Mouse (Mus musculus) stomach, postnatal 0 days (tissue): ENCODE data around the gene Narf. TPM values are rescaled to one million over a fixed set of nuclear protein-coding genes. Genes with fewer than 3 reads are reported as not detected.

Experiments used
- ATAC-seq: fragments of 200-750 bp; cut with Nextera tagmentation; 2 replicates; pipeline ENCODE4 v1.8.0; 2017; ENCODE audit not compliant: low FRiP score, low TSS enrichment
- DNase-seq: peaks from one replicate; pipeline ENCODE4 v3.0.0-alpha.2; 2016; ENCODE audit warnings: low spot score
- H3K27ac ChIP-seq: fragments of 300-500 bp; sonication (generic); replicated peaks from 2 replicates; pipeline ENCODE4 v1.5.1; 2014; ENCODE audit warnings: mild to moderate bottlenecking, control low read depth
- H3K27me3 ChIP-seq: fragments of 300-500 bp; sonication (generic); 2 replicates; pipeline ENCODE4 v1.6.1; 2014; ENCODE audit warnings: low read length; ENCODE audit not compliant: control insufficient read depth, insufficient read depth
- H3K36me3 ChIP-seq: fragments of 300-500 bp; sonication (generic); 2 replicates; pipeline ENCODE4 v1.6.1; 2014; ENCODE audit warnings: low read length, mixed read lengths; ENCODE audit not compliant: control insufficient read depth, insufficient read depth
- H3K4me1 ChIP-seq: fragments of 300-500 bp; sonication (generic); replicated peaks from 2 replicates; pipeline ENCODE4 v1.6.1; 2014; ENCODE audit warnings: antibody characterized with exemption; ENCODE audit not compliant: control insufficient read depth, insufficient read depth
- H3K4me2 ChIP-seq: fragments of 300-500 bp; sonication (generic); replicated peaks from 2 replicates; pipeline ENCODE4 v1.6.1; 2014; ENCODE audit warnings: low read depth, mild to moderate bottlenecking, control low read depth, moderate library complexity
- H3K4me3 ChIP-seq: fragments of 300-500 bp; sonication (generic); 2 replicates; pipeline ENCODE4 v1.5.1; 2014; ENCODE audit warnings: low read depth, low read length, control low read depth
- H3K9ac ChIP-seq: fragments of 300-500 bp; sonication (generic); 2 replicates; pipeline ENCODE4 v1.6.1; 2014; ENCODE audit warnings: mild to moderate bottlenecking, low read length, control low read depth, mixed read lengths
- H3K9me3 ChIP-seq: fragments of 300-500 bp; sonication (generic); 2 replicates; pipeline ENCODE4 v1.6.1; 2016; ENCODE audit warnings: low read length; ENCODE audit not compliant: control insufficient read depth
- CTCF ChIP-seq: IDR thresholded peaks from 2 replicates; pipeline ENCODE4 v1.5.1; 2016; ENCODE audit warnings: antibody characterized with exemption, low read depth, mild to moderate bottlenecking, moderate library complexity
- EP300 ChIP-seq: optimal IDR thresholded peaks from 2 replicates; pipeline ENCODE3; 2016; ENCODE audit warnings: antibody characterized with exemption
- WGBS: fragments of 180-500 bp; shearing (Covaris S2); extraction: QIAGEN DNeasy Blood & Tissue Kit; methylation state at CpG from one replicate; pipeline ENCODE4 v1.1.7; 2014; 5-methylcytosine and 5-hydroxymethylcytosine counted together
- polyA plus RNA-seq: library from polyadenylated mRNA; unstranded; fragments of >200 nt; fragmentation: Nextera tagmentation; extraction: Ambion mirVana; gene quantifications from 2 replicates; pipeline ENCODE4 v1.2.1, GENCODE M21; 2015

Gene Narf
- polyA plus RNA-seq, 1 experiment from 2014 or later, result 19.8 TPM

DNA sequence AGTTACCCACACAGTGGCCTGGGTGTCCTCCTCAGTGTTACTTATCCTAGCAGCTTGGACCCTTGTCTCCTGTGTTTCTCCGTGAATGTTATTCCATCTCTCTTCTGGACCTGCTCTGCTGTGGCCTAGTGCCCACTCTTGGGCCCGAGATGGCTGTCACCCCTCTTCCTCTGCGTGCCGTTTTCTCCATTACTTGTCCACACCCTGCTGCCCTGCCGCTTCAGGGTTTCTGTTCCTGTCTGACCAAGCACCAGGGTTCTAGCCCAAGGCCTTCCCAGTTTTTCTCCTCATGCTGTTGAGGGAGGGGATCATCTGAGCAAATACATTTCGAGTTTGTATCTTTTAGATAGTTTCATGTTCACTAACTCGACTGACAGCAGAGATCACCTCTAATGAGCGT lies 40.5 kb downstream of the Narf start:
- TF ChIP-seq EP300 (no peak), CTCF (no peak)
- no peaks in the 10 kb centered on the region for H3K9me3 ChIP-seq
- DNase-seq (no peak), ATAC-seq (no peak)
- H3K4me1 ChIP-seq, result no peaks in the 10 kb centered on the region
- WGBS, result 91% methylated on average over 8 of the region's 8 CpGs
- no peak overlapping the region for H3K9ac ChIP-seq
- no peak overlapping the region for H3K4me3 ChIP-seq
- H3K4me2 ChIP-seq, result no peak overlapping the region
- H3K27ac ChIP-seq, result no peak overlapping the region
- no peaks in the 10 kb centered on the region for H3K27me3 ChIP-seq
- no peaks in the 10 kb centered on the region; the same call in 1 of the 2 replicates for H3K36me3 ChIP-seq

DNA sequence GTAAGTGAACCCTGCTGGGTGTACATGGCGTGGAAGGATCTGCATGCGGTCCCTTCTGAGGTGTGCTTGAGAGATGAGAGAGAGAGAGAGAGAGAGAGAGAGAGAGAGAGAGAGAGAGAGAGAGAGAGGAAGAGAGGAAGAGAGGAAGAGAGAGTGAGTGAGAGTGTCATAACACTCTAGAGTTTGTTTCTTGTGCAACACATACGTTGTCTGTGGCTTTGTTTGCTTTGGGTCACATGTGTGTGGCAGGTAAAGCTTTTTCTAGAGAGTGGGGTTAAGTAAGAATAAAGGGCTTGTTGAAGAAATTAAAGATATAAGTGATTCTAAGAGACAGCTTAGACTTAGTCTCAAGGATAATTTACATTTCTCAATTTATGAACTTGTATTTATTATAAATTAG lies 41.0 kb downstream of the Narf start:
- Histone ChIP-seq H3K4me2 (no peak overlapping the region), H3K4me1 (no peaks in the 10 kb centered on the region), H3K9me3 (no peaks in the 10 kb centered on the region), H3K9ac (no peak overlapping the region), H3K36me3 (no peaks in the 10 kb centered on the region; the same call in 1 of the 2 replicates), H3K27ac (no peak overlapping the region), H3K27me3 (no peaks in the 10 kb centered on the region), H3K4me3 (no peak overlapping the region)
- no peak for TF ChIP-seq EP300
- no peak for TF ChIP-seq CTCF
- no peak for ATAC-seq
- no peak for DNase-seq
- 74% methylated on average over 3 of the region's 3 CpGs for WGBS

DNA sequence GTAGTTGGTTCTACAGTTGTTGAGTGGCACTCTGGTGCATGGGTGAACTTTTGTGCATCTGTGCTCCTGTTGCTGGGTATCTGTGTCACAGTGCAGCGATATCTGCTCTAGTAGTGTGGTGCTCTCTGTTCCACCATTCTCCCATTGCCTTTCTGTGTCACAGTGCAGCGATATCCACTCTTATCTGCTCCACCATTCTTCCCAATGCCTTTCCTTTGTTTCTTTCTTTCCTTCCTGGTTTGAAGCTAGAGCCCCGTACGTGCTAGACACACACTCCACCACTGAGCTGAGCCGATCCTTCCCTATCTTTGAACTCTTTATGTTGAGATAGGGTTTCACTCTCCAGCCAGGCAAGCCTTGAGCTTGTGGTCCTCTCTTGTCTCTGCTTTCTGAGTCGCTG lies 45.9 kb downstream of the Narf start:
- H3K9me3 ChIP-seq, result no peaks in the 10 kb centered on the region
- no peak overlapping the region for H3K4me3 ChIP-seq
- TF ChIP-seq CTCF (no peak), EP300 (no peak)
- H3K4me2 ChIP-seq, result no peak overlapping the region
- no peaks in the 10 kb centered on the region for H3K27me3 ChIP-seq
- ATAC-seq, result peak; percentile 82
- H3K36me3 ChIP-seq, result peaks cover under 1% of the 10 kb centered on the region
- peak; percentile 39 for DNase-seq
- 47% methylated on average over 6 of the region's 6 CpGs for WGBS
- H3K27ac ChIP-seq, result peak overlapping the region; percentile 75
- H3K9ac ChIP-seq, result no peak overlapping the region
- no peaks in the 10 kb centered on the region for H3K4me1 ChIP-seq

DNA sequence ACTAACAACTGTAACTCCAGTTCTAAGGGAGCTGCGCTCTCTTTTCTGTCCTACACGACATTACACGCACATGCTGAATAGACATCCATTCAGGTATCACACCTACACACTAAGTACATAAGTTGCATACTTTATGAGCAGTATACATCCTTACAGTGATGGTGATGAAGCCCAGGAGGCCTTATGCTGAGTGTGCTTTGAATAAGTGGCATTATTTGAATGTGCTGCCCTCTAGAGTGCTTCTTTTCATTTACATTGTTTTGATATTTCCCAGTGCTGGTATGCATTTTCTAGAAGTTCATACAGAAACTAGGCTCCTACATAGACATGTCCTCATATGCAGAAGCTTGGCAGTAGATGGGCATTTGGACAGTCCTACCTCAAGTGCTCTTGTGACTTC lies 52.8 kb downstream of the Narf start:
- no peak for TF ChIP-seq EP300
- peak; percentile 65 for TF ChIP-seq CTCF
- Histone ChIP-seq H3K9ac (no peak overlapping the region), H3K27ac (no peak overlapping the region), H3K36me3 (peaks cover 10% of the 10 kb centered on the region), H3K9me3 (no peaks in the 10 kb centered on the region), H3K27me3 (no peaks in the 10 kb centered on the region), H3K4me1 (no peaks in the 10 kb centered on the region), H3K4me2 (no peak overlapping the region), H3K4me3 (no peak overlapping the region)
- ATAC-seq, result 0 out of 2 replicates have a peak, but pooled peaks have one; percentile 56
- WGBS, result 93% methylated on average over 3 of the region's 3 CpGs
- no peak for DNase-seq

DNA sequence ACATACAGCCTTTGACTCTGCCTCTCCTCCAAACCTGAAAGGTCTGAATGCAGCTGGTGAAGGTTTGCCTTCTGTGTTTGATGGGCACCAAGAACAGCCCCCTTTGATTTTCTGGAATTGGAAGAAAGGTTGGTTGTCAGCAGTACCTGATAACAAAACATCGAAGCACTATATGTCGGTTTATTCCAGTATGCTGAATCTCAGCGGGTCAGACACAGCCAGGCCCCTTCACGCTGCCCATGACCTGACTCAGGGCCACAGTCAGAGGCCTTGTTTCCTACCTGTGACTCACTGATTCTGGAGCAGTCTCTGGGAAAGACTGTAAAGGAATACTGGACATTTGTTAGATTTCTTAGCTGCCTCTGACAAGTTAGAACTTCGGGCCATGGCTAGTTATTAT lies 57.7 kb downstream of the Narf start:
- no peaks in the 10 kb centered on the region for H3K9me3 ChIP-seq
- H3K4me3 ChIP-seq, result no peak overlapping the region
- no peak overlapping the region for H3K4me2 ChIP-seq
- ATAC-seq (no peak), DNase-seq (no peak)
- 94% methylated on average over 5 of the region's 5 CpGs for WGBS
- no peak for TF ChIP-seq CTCF
- TF ChIP-seq EP300, result no peak
- H3K27me3 ChIP-seq, result no peaks in the 10 kb centered on the region
- no peak overlapping the region for H3K27ac ChIP-seq
- H3K4me1 ChIP-seq, result no peaks in the 10 kb centered on the region
- no peak overlapping the region for H3K9ac ChIP-seq
- H3K36me3 ChIP-seq, result peaks cover 15% of the 10 kb centered on the region

DNA sequence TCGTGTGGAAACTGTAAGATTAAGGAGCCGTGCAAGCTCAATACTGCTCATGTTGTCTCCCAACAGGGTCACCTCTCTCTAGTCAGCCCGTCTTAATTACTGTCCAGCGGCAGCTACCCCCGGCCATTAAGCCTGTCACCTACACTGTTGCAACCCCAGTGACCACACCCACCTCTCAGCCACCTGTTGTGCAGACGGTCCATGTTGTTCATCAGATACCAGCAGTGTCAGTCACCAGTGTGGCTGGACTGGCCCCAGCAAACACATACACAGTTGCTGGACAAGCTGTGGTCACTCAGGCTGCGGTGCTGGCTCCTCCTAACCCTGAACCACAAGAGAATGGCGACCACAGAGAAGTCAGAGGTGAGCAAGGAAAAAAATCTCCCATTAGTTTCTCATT lies 61.4 kb downstream of the Narf start:
- TF ChIP-seq EP300, result no peak
- no peak overlapping the region for H3K9ac ChIP-seq
- no peak for DNase-seq
- WGBS, result 84% methylated on average over 8 of the region's 8 CpGs
- H3K4me1 ChIP-seq, result no peaks in the 10 kb centered on the region
- H3K36me3 ChIP-seq, result peaks cover 21% of the 10 kb centered on the region
- H3K4me2 ChIP-seq, result no peak overlapping the region
- H3K9me3 ChIP-seq, result no peaks in the 10 kb centered on the region
- ATAC-seq, result 0 out of 2 replicates have a peak, but pooled peaks have one; percentile 42
- H3K27ac ChIP-seq, result no peak overlapping the region
- no peaks in the 10 kb centered on the region for H3K27me3 ChIP-seq
- no peak overlapping the region for H3K4me3 ChIP-seq
